Mouse (Mus musculus) left cerebral cortex, adult 11 months (tissue): Measurements from ENCODE around the gene Wdr48.

Experiments used
- DNase-seq: peaks from one replicate; pipeline ENCODE4 v3.0.0; 2022; ENCODE audit warnings: low spot score

Wdr48 gene

GRCm38 (mm10) chr9:119970221-119970620 lies 75.5 kb downstream of the Wdr48 start:
- no peak for DNase-seq

- no peak for DNase-seq
Measured at GRCm38 (mm10) chr9:119970763-119971656, 76.3 kb downstream of the Wdr48 start.

GRCm38 (mm10) chr9:119972166-119972565 lies 77.5 kb downstream of the Wdr48 start:
- DNase-seq: no peak

- no peak for DNase-seq
Measured at GRCm38 (mm10) chr9:119972582-119972981, 77.9 kb downstream of the Wdr48 start.

- DNase-seq: no peak
Measured at GRCm38 (mm10) chr9:119973281-119973680, 78.6 kb downstream of the Wdr48 start.

- DNase-seq: no peak
Measured at GRCm38 (mm10) chr9:119973869-119974520, 79.3 kb downstream of the Wdr48 start.

- DNase-seq: no peak
Measured at GRCm38 (mm10) chr9:119974609-119975008, 79.9 kb downstream of the Wdr48 start.

- no peak for DNase-seq
Measured at GRCm38 (mm10) chr9:119975286-119975685, 80.6 kb downstream of the Wdr48 start.
